Mouse (Mus musculus) stomach, embryonic 14.5 days (tissue): ENCODE measurements around the gene Gdpd5. TPM values are rescaled to one million over a fixed set of nuclear protein-coding genes. Genes with fewer than 3 reads are reported as not detected.

ENCODE experiments used
- ATAC-seq: fragments of 200-750 bp; cut with Nextera tagmentation; 2 replicates; pipeline ENCODE4 v1.8.0; 2017; ENCODE audit warnings: low read depth, moderate TSS enrichment; ENCODE audit not compliant: insufficient number of reproducible peaks, insufficient read depth, low FRiP score
- H3K27ac ChIP-seq: fragments of 300-500 bp; sonication (generic); 2 replicates; pipeline ENCODE4 v1.5.1; 2014; ENCODE audit warnings: mild to moderate bottlenecking, low read length, moderate library complexity, mixed read lengths
- H3K27me3 ChIP-seq: fragments of 300-500 bp; sonication (generic); 2 replicates; pipeline ENCODE4 v1.6.1; 2014; ENCODE audit warnings: low read length, control low read depth, mixed read lengths; ENCODE audit not compliant: control insufficient read depth, insufficient read depth
- H3K36me3 ChIP-seq: fragments of 300-500 bp; sonication (generic); 2 replicates; pipeline ENCODE4 v1.6.1; 2014; ENCODE audit warnings: mild to moderate bottlenecking, control low read depth, low read length, moderate library complexity, mixed read lengths; ENCODE audit not compliant: control insufficient read depth, insufficient read depth
- H3K4me1 ChIP-seq: fragments of 300-500 bp; sonication (generic); 2 replicates; pipeline ENCODE4 v1.6.1; 2014; ENCODE audit warnings: low read length, control low read depth, mixed read lengths; ENCODE audit not compliant: control insufficient read depth, insufficient read depth
- H3K4me2 ChIP-seq: fragments of 300-500 bp; sonication (generic); replicated peaks from 2 replicates; pipeline ENCODE4 v1.6.1; 2014; ENCODE audit warnings: low read depth, low read length, control low read depth
- H3K4me3 ChIP-seq: fragments of 300-500 bp; sonication (generic); 2 replicates; pipeline ENCODE4 v1.5.1; 2014; ENCODE audit warnings: low read depth, low read length, control low read depth
- H3K9ac ChIP-seq: fragments of 300-500 bp; sonication (generic); replicated peaks from 2 replicates; pipeline ENCODE4 v1.6.1; 2014; ENCODE audit warnings: low read depth, mild to moderate bottlenecking, control low read depth, low read length, moderate library complexity, mixed read lengths
- H3K9me3 ChIP-seq: fragments of 300-500 bp; sonication (generic); 2 replicates; pipeline ENCODE4 v1.6.1; 2016; ENCODE audit warnings: low read depth, low read length, control low read depth; ENCODE audit not compliant: control insufficient read depth
- WGBS: fragments of 180-500 bp; shearing (Covaris S2); extraction: QIAGEN DNeasy Blood & Tissue Kit; methylation state at CpG from one replicate; pipeline ENCODE4 v1.1.7; 2014; 5-methylcytosine and 5-hydroxymethylcytosine counted together
- polyA plus RNA-seq: library from polyadenylated mRNA; unstranded; fragments of >200 nt; fragmentation: Nextera tagmentation; extraction: Ambion mirVana; gene quantifications from 2 replicates; pipeline ENCODE4 v1.2.1, GENCODE M21; 2014

The Gdpd5 gene
- polyA plus RNA-seq, 1 experiment from 2014 or later: 22.7 TPM

GRCm38 (mm10) chr7:99351104-99351801, 30.0 kb upstream of the Gdpd5 start:
- 2% methylated on average over 12 of the region's 12 CpGs for WGBS

GRCm38 (mm10) chr7:99351802-99352517, 29.3 kb upstream of the Gdpd5 start:
- ATAC-seq: 0 out of 2 replicates have a peak, but pooled peaks have one; percentile 4
- peak overlapping the region; percentile 96 for H3K27ac ChIP-seq
- H3K4me2 ChIP-seq: peak overlapping the region; percentile 95
- H3K27me3 ChIP-seq: no peaks in the 10 kb centered on the region
- H3K36me3 ChIP-seq: peaks cover 35% of the 10 kb centered on the region
- 2% methylated on average over 18 of the region's 18 CpGs for WGBS
- H3K9ac ChIP-seq: peak overlapping the region; percentile 96
- H3K9me3 ChIP-seq: no peaks in the 10 kb centered on the region
- H3K4me1 ChIP-seq: peaks cover 49% of the 10 kb centered on the region
- H3K4me3 ChIP-seq: peak overlapping the region; percentile 79

More at GRCm38 (mm10) chr7:99351104-99351801, 30.0 kb upstream of the Gdpd5 start:
- Histone ChIP-seq H3K9me3 (no peaks in the 10 kb centered on the region), H3K9ac (peak overlapping the region; percentile 96), H3K4me1 (peaks cover 43% of the 10 kb centered on the region), H3K36me3 (peaks cover 42% of the 10 kb centered on the region), H3K27ac (peak overlapping the region; percentile 96), H3K27me3 (no peaks in the 10 kb centered on the region), H3K4me3 (peak overlapping the region; percentile 79), H3K4me2 (peak overlapping the region; percentile 95)
- ATAC-seq: no peak

GRCm38 (mm10) chr7:99352526-99353400, 28.5 kb upstream of the Gdpd5 start, which contains the start of gene Serpinh1:
Serpinh1 (minus strand) TSS chr7:99353239.
- H3K36me3 ChIP-seq: peaks cover 28% of the 10 kb centered on the region
- peak within 1 kb of the TSS; percentile 79 for H3K4me3 ChIP-seq
- ATAC-seq: peak; percentile 77
- H3K4me1 ChIP-seq: peaks cover 57% of the 10 kb centered on the region
- H3K9ac ChIP-seq: peak within 1 kb of the TSS; percentile 96
- H3K27ac ChIP-seq: peak within 1 kb of the TSS; percentile 96
- no peaks in the 10 kb centered on the region for H3K27me3 ChIP-seq
- under 1% methylated on average over 35 of the region's 35 CpGs for WGBS
- peak within 1 kb of the TSS; percentile 95 for H3K4me2 ChIP-seq
- no peaks in the 10 kb centered on the region for H3K9me3 ChIP-seq

GRCm38 (mm10) chr7:99355731-99356131, 25.5 kb upstream of the Gdpd5 start:
- Histone ChIP-seq H3K4me1 (peaks cover 45% of the 10 kb centered on the region), H3K4me2 (peak overlapping the region; percentile 32)
- peak; percentile 33; the same call in 1 of the 2 replicates for ATAC-seq

GRCm38 (mm10) chr7:99356244-99356930, 24.8 kb upstream of the Gdpd5 start:
- Histone ChIP-seq H3K27me3 (no peaks in the 10 kb centered on the region), H3K4me1 (peaks cover 44% of the 10 kb centered on the region), H3K27ac (peak overlapping the region; percentile 100), H3K4me2 (peak overlapping the region; percentile 32), H3K36me3 (no peaks in the 10 kb centered on the region), H3K9me3 (no peaks in the 10 kb centered on the region), H3K4me3 (0 out of 2 replicates have a peak overlapping the region, but pooled peaks have one; percentile 10), H3K9ac (peak overlapping the region; percentile 41; the same call in 1 of the 2 replicates)
- ATAC-seq: no peak
- 23% methylated on average over 9 of the region's 9 CpGs for WGBS

More at GRCm38 (mm10) chr7:99355731-99356131, 25.5 kb upstream of the Gdpd5 start:
- peak overlapping the region; percentile 100 for H3K27ac ChIP-seq
- peak overlapping the region; percentile 41; the same call in 1 of the 2 replicates for H3K9ac ChIP-seq
- H3K4me3 ChIP-seq: peak overlapping the region; percentile 11
- 8% methylated on average over 7 of the region's 7 CpGs for WGBS
- H3K9me3 ChIP-seq: no peaks in the 10 kb centered on the region
- no peaks in the 10 kb centered on the region for H3K27me3 ChIP-seq
- peaks cover 3% of the 10 kb centered on the region; the same call in 1 of the 2 replicates for H3K36me3 ChIP-seq

- Histone ChIP-seq H3K9me3 (no peaks in the 10 kb centered on the region), H3K27me3 (no peaks in the 10 kb centered on the region), H3K4me3 (no peak overlapping the region), H3K27ac (peak overlapping the region; percentile 100), H3K9ac (no peak overlapping the region), H3K4me1 (peaks cover 43% of the 10 kb centered on the region), H3K36me3 (no peaks in the 10 kb centered on the region), H3K4me2 (no peak overlapping the region)
- no peak for ATAC-seq
- WGBS: 48% methylated on average over 7 of the region's 7 CpGs
Observed at GRCm38 (mm10) chr7:99357201-99357600, 24.0 kb upstream of the Gdpd5 start.

- Histone ChIP-seq H3K9me3 (no peaks in the 10 kb centered on the region; the same call in 1 of the 2 replicates), H3K27ac (no peak overlapping the region), H3K4me2 (no peak overlapping the region), H3K4me3 (no peak overlapping the region), H3K36me3 (no peaks in the 10 kb centered on the region), H3K27me3 (no peaks in the 10 kb centered on the region), H3K4me1 (peaks cover 43% of the 10 kb centered on the region), H3K9ac (no peak overlapping the region)
- WGBS: 85% methylated on average over 8 of the region's 8 CpGs
- ATAC-seq: no peak
Observed at GRCm38 (mm10) chr7:99358371-99358770, 22.8 kb upstream of the Gdpd5 start.
